Mouse (Mus musculus): Measurements from ENCODE around the gene Gbp5.

GRCm38 (mm10) chr3:142477866-142478265, 15.9 kb upstream of the Gbp5 start:
- no peak for TF ChIP-seq CTCF (IDR thresholded peaks at IDR 0.05; ENCODE audit: low read depth, low read length)
- no peak for TF ChIP-seq POLR2A (IDR thresholded peaks at IDR 0.05; ENCODE audit: insufficient read depth, low read length)

All from ES-Bruce4 (cell line).